Mouse (Mus musculus) MEL (cell line): ENCODE results near the gene Hk3.

ENCODE experiments used
- CTCF ChIP-seq, 3 experiments: IDR thresholded peaks in 2 of 3; conservative IDR thresholded peaks in 1 of 3; 2 replicates each; pipeline ENCODE4 v1.5.1; 2011 to 2012; ENCODE audit warnings: low read length in 3 of 3, low read depth in 2 of 3, mild to moderate bottlenecking in 2 of 3, improper control_type of control experiment in 1 of 3, inconsistent platforms in 1 of 3, mixed read lengths in 1 of 3, moderate library complexity in 1 of 3; ENCODE audit not compliant: control insufficient read depth in 1 of 3, insufficient read depth in 1 of 3, poor library complexity in 1 of 3, severe bottlenecking in 1 of 3
- E2F4 ChIP-seq: IDR thresholded peaks from 2 replicates; pipeline ENCODE4 v1.6.1; 2011; ENCODE audit warnings: low read depth, low read length, improper control_type of control experiment, borderline replicate concordance
- HCFC1 ChIP-seq: IDR thresholded peaks from 2 replicates; pipeline ENCODE4 v1.6.1; 2012; ENCODE audit warnings: low read depth, mild to moderate bottlenecking, inconsistent platforms, low read length, improper control_type of control experiment, moderate library complexity
- MAX ChIP-seq: IDR thresholded peaks from 2 replicates; pipeline ENCODE4 v1.6.1; 2011; ENCODE audit warnings: low read length, improper control_type of control experiment
- SIN3A ChIP-seq: IDR thresholded peaks from 2 replicates; pipeline ENCODE4 v1.6.1; 2012; ENCODE audit warnings: low read length, improper control_type of control experiment, inconsistent platforms
- USF1 ChIP-seq: IDR thresholded peaks from 2 replicates; pipeline ENCODE4 v1.6.1; 2014; ENCODE audit warnings: low read depth, mild to moderate bottlenecking, inconsistent platforms, low read length, improper control_type of control experiment, moderate library complexity

- TF ChIP-seq USF1 (no peak), HCFC1 (no peak), CTCF (IDR thresholded peaks at IDR 0.05 in 2 of 3, conservative IDR thresholded peaks at IDR 0.05 in 1 of 3; ENCODE audit: control insufficient read depth in 1 of 3, insufficient read depth in 1 of 3, low read depth in 2 of 3, low read length in 3 of 3, poor library complexity in 1 of 3, severe bottlenecking in 1 of 3) (no peak), E2F4 (no peak), MAX (no peak), SIN3A (no peak)
Measured at GRCm38 (mm10) chr13:55022715-55023114, 1.5 kb upstream of the Hk3 start.
